Mouse (Mus musculus): ENCODE results near the gene Teddm1a. TPM values are rescaled to one million over a fixed set of nuclear protein-coding genes. Genes with fewer than 3 reads are reported as not detected.

Teddm1a gene
- polyA plus RNA-seq, 1 experiment from 2014 or later = not detected

GRCm38 (mm10) chr1:153886024-153886633 lies 5.4 kb upstream of the Teddm1a start:
- H3K36me3 ChIP-seq (ENCODE audit: control insufficient read depth, insufficient read depth, low read length) = no peaks in the 10 kb centered on the region
- no peak overlapping the region for H3K4me3 ChIP-seq (ENCODE audit: low read depth, low read length)
- WGBS = 33% methylated on average over 17 of the region's 17 CpGs
- H3K27me3 ChIP-seq (replicated peaks; ENCODE audit: control insufficient read depth, insufficient read depth, low read length) = no peaks in the 10 kb centered on the region
- no peak overlapping the region for H3K27ac ChIP-seq (ENCODE audit: low read depth)
- no peak overlapping the region for H3K9ac ChIP-seq (ENCODE audit: low read length)
- H3K4me1 ChIP-seq (replicated peaks; ENCODE audit: control insufficient read depth, insufficient read depth, low read length) = no peaks in the 10 kb centered on the region
- H3K9me3 ChIP-seq (ENCODE audit: control insufficient read depth, low read length) = no peaks in the 10 kb centered on the region
- ATAC-seq (replicated peaks; ENCODE audit: low FRiP score, low TSS enrichment, low read depth) = no peak
- DNase-seq (ENCODE audit: low spot score) = no peak
- no peak overlapping the region for H3K4me2 ChIP-seq (ENCODE audit: low read length)

- H3K27me3 ChIP-seq (replicated peaks; ENCODE audit: control insufficient read depth, insufficient read depth, low read length) = no peaks in the 10 kb centered on the region
- 94% methylated on average over 10 of the region's 10 CpGs for WGBS
- no peak overlapping the region for H3K4me3 ChIP-seq (ENCODE audit: low read depth, low read length)
- H3K4me2 ChIP-seq (ENCODE audit: low read length) = no peak overlapping the region
- H3K27ac ChIP-seq (ENCODE audit: low read depth) = no peak overlapping the region
- H3K9ac ChIP-seq (ENCODE audit: low read length) = no peak overlapping the region
- H3K4me1 ChIP-seq (replicated peaks; ENCODE audit: control insufficient read depth, insufficient read depth, low read length) = no peaks in the 10 kb centered on the region
- no peak for ATAC-seq (replicated peaks; ENCODE audit: low FRiP score, low TSS enrichment, low read depth)
- no peaks in the 10 kb centered on the region for H3K9me3 ChIP-seq (ENCODE audit: control insufficient read depth, low read length)
- H3K36me3 ChIP-seq (ENCODE audit: control insufficient read depth, insufficient read depth, low read length) = no peaks in the 10 kb centered on the region
- no peak for DNase-seq (ENCODE audit: low spot score)
Measured at GRCm38 (mm10) chr1:153890121-153890520, 1.4 kb upstream of the Teddm1a start.

- ATAC-seq (replicated peaks; ENCODE audit: low FRiP score, low TSS enrichment, low read depth) = no peak
- DNase-seq (ENCODE audit: low spot score) = no peak
- Histone ChIP-seq H3K36me3 (ENCODE audit: control insufficient read depth, insufficient read depth, low read length) (no peaks in the 10 kb centered on the region), H3K4me2 (ENCODE audit: low read length) (no peak overlapping the region), H3K27me3 (replicated peaks; ENCODE audit: control insufficient read depth, insufficient read depth, low read length) (no peaks in the 10 kb centered on the region), H3K4me1 (replicated peaks; ENCODE audit: control insufficient read depth, insufficient read depth, low read length) (no peaks in the 10 kb centered on the region), H3K4me3 (ENCODE audit: low read depth, low read length) (no peak overlapping the region), H3K27ac (ENCODE audit: low read depth) (no peak overlapping the region), H3K9ac (ENCODE audit: low read length) (no peak overlapping the region), H3K9me3 (ENCODE audit: control insufficient read depth, low read length) (no peaks in the 10 kb centered on the region)
- WGBS = 66% methylated on average over 2 of the region's 2 CpGs
Measured at GRCm38 (mm10) chr1:153893746-153894145, 2.2 kb downstream of the Teddm1a start.

- Histone ChIP-seq H3K9ac (ENCODE audit: low read length) (no peak overlapping the region), H3K9me3 (ENCODE audit: control insufficient read depth, low read length) (no peaks in the 10 kb centered on the region), H3K36me3 (ENCODE audit: control insufficient read depth, insufficient read depth, low read length) (no peaks in the 10 kb centered on the region), H3K4me2 (ENCODE audit: low read length) (no peak overlapping the region), H3K27ac (ENCODE audit: low read depth) (no peak overlapping the region), H3K27me3 (replicated peaks; ENCODE audit: control insufficient read depth, insufficient read depth, low read length) (no peaks in the 10 kb centered on the region), H3K4me1 (replicated peaks; ENCODE audit: control insufficient read depth, insufficient read depth, low read length) (peaks cover 5% of the 10 kb centered on the region; the same call in 1 of the 2 replicates), H3K4me3 (ENCODE audit: low read depth, low read length) (no peak overlapping the region)
- 55% methylated on average over 8 of the region's 8 CpGs for WGBS
- ATAC-seq (replicated peaks; ENCODE audit: low FRiP score, low TSS enrichment, low read depth) = no peak
- no peak for DNase-seq (ENCODE audit: low spot score)
Measured at GRCm38 (mm10) chr1:153894201-153894893, 2.8 kb downstream of the Teddm1a start.

- H3K9me3 ChIP-seq (ENCODE audit: control insufficient read depth, low read length) = no peaks in the 10 kb centered on the region
- peaks cover 5% of the 10 kb centered on the region; the same call in 1 of the 2 replicates for H3K4me1 ChIP-seq (replicated peaks; ENCODE audit: control insufficient read depth, insufficient read depth, low read length)
- WGBS = 33% methylated on average over 5 of the region's 5 CpGs
- H3K4me3 ChIP-seq (ENCODE audit: low read depth, low read length) = no peak overlapping the region
- H3K27me3 ChIP-seq (replicated peaks; ENCODE audit: control insufficient read depth, insufficient read depth, low read length) = no peaks in the 10 kb centered on the region
- no peaks in the 10 kb centered on the region for H3K36me3 ChIP-seq (ENCODE audit: control insufficient read depth, insufficient read depth, low read length)
- H3K4me2 ChIP-seq (ENCODE audit: low read length) = no peak overlapping the region
- DNase-seq (ENCODE audit: low spot score) = peak; percentile 83
- ATAC-seq (replicated peaks; ENCODE audit: low FRiP score, low TSS enrichment, low read depth) = no peak
- H3K9ac ChIP-seq (ENCODE audit: low read length) = no peak overlapping the region
- no peak overlapping the region for H3K27ac ChIP-seq (ENCODE audit: low read depth)
Measured at GRCm38 (mm10) chr1:153894979-153895378, 3.4 kb downstream of the Teddm1a start.

GRCm38 (mm10) chr1:153897196-153897595 lies 5.7 kb downstream of the Teddm1a start:
- DNase-seq (ENCODE audit: low spot score) = no peak
- H3K4me3 ChIP-seq (ENCODE audit: low read depth, low read length) = no peak overlapping the region
- H3K4me2 ChIP-seq (ENCODE audit: low read length) = no peak overlapping the region
- peaks cover 16% of the 10 kb centered on the region for H3K4me1 ChIP-seq (replicated peaks; ENCODE audit: control insufficient read depth, insufficient read depth, low read length)
- ATAC-seq (replicated peaks; ENCODE audit: low FRiP score, low TSS enrichment, low read depth) = no peak
- H3K27ac ChIP-seq (ENCODE audit: low read depth) = no peak overlapping the region
- H3K36me3 ChIP-seq (ENCODE audit: control insufficient read depth, insufficient read depth, low read length) = no peaks in the 10 kb centered on the region
- 77% methylated on average over 8 of the region's 8 CpGs for WGBS
- H3K9me3 ChIP-seq (ENCODE audit: control insufficient read depth, low read length) = no peaks in the 10 kb centered on the region
- H3K9ac ChIP-seq (ENCODE audit: low read length) = no peak overlapping the region
- no peaks in the 10 kb centered on the region for H3K27me3 ChIP-seq (replicated peaks; ENCODE audit: control insufficient read depth, insufficient read depth, low read length)

- Histone ChIP-seq H3K36me3 (ENCODE audit: control insufficient read depth, insufficient read depth, low read length) (peaks cover 17% of the 10 kb centered on the region), H3K9ac (ENCODE audit: low read length) (peak overlapping the region; percentile 67), H3K4me1 (replicated peaks; ENCODE audit: control insufficient read depth, insufficient read depth, low read length) (peaks cover 18% of the 10 kb centered on the region), H3K27ac (ENCODE audit: low read depth) (peak overlapping the region; percentile 97), H3K4me3 (ENCODE audit: low read depth, low read length) (peak overlapping the region; percentile 85), H3K4me2 (ENCODE audit: low read length) (peak overlapping the region; percentile 82), H3K9me3 (ENCODE audit: control insufficient read depth, low read length) (no peaks in the 10 kb centered on the region), H3K27me3 (replicated peaks; ENCODE audit: control insufficient read depth, insufficient read depth, low read length) (no peaks in the 10 kb centered on the region)
- ATAC-seq (replicated peaks; ENCODE audit: low FRiP score, low TSS enrichment, low read depth) (peak; percentile 48), DNase-seq (ENCODE audit: low spot score) (peak; percentile 97)
- WGBS = 17% methylated on average over 22 of the region's 22 CpGs
Measured at GRCm38 (mm10) chr1:153898989-153899730, 7.6 kb downstream of the Teddm1a start.

GRCm38 (mm10) chr1:153899731-153900380 lies 8.3 kb downstream of the Teddm1a start, which contains the start of the genes Glul and Teddm2:
TSS of gene Glul (plus strand) at chr1:153899944.
TSS of gene Teddm2 (minus strand) at chr1:153900228.
- under 1% methylated on average over 50 of the region's 51 CpGs for WGBS
- peak within 1 kb of the TSS; percentile 82 for H3K4me2 ChIP-seq (ENCODE audit: low read length)
- peak; percentile 97 for ATAC-seq (replicated peaks; ENCODE audit: low FRiP score, low TSS enrichment, low read depth)
- H3K27ac ChIP-seq (ENCODE audit: low read depth) = peak within 1 kb of the TSS; percentile 97
- H3K4me1 ChIP-seq (replicated peaks; ENCODE audit: control insufficient read depth, insufficient read depth, low read length) = peaks cover 18% of the 10 kb centered on the region
- peak; percentile 98 for DNase-seq (ENCODE audit: low spot score)
- no peaks in the 10 kb centered on the region for H3K27me3 ChIP-seq (replicated peaks; ENCODE audit: control insufficient read depth, insufficient read depth, low read length)
- H3K9ac ChIP-seq (ENCODE audit: low read length) = peak within 1 kb of the TSS; percentile 78
- H3K9me3 ChIP-seq (ENCODE audit: control insufficient read depth, low read length) = no peaks in the 10 kb centered on the region
- peaks cover 24% of the 10 kb centered on the region for H3K36me3 ChIP-seq (ENCODE audit: control insufficient read depth, insufficient read depth, low read length)
- peak within 1 kb of the TSS; percentile 85 for H3K4me3 ChIP-seq (ENCODE audit: low read depth, low read length)
